Mouse (Mus musculus): ENCODE data around the gene Gbx1. TPM values are rescaled to one million over a fixed set of nuclear protein-coding genes. Genes with fewer than 3 reads are reported as not detected.

The Gbx1 gene
- total and polyA plus RNA-seq, 2 experiments from 2014 or later, result not detected

DNA sequence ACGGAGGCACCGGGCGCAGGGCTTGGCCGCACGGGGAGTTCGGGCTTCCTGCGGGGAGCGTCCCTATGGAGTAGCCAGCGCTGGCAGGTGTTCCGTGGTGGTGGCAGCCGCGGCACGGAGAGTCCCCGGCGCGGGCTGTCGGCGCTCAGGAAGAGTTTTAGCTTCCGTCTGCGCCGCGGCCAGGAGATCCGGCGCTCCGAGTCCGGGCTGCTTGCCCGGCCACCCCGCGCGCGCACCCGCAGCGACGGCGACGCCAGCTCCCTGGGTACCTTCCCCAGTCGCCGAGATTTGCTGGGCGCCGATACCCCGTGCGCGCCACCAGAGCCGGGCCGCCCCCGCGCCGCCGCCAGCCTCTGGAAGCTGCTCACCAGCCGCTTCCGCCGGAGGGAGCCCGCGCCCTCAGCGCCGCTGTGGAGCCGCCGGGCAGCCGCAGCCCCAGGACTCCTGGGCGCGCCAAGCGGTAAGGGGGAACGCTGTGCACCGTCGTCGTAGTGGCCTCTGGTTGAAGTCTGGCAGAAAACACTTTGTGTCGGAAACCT is 52.2 kb downstream of the Gbx1 start:
- 2% methylated on average over 62 of the region's 67 CpGs for WGBS
- H3K9me3 ChIP-seq (replicated peaks; ENCODE audit: control insufficient read depth, low read length), result no peaks in the 10 kb centered on the region
- DNase-seq (ENCODE audit: low spot score) (peak; percentile 39), ATAC-seq (ENCODE audit: insufficient read depth, low read depth) (peak; percentile 65)
- TF ChIP-seq EP300 (IDR thresholded peaks at IDR 0.05; ENCODE audit: low read depth), result no peak
- TF ChIP-seq CTCF (IDR thresholded peaks at IDR 0.05; ENCODE audit: low read depth), result peak; percentile 17
- H3K4me2 ChIP-seq (ENCODE audit: low read depth, low read length), result peak overlapping the region; percentile 70
- peaks cover 32% of the 10 kb centered on the region for H3K36me3 ChIP-seq (replicated peaks; ENCODE audit: control insufficient read depth, insufficient read depth, low read length)
- H3K4me3 ChIP-seq (ENCODE audit: low read depth, low read length), result peak overlapping the region; percentile 42
- 0 out of 2 replicates have a peak, but pooled peaks cover 3% of the 10 kb centered on the region for H3K27me3 ChIP-seq (ENCODE audit: control insufficient read depth, insufficient read depth, low read length)
- H3K27ac ChIP-seq (ENCODE audit: low read depth), result no peak overlapping the region
- H3K9ac ChIP-seq (replicated peaks; ENCODE audit: low read depth, low read length), result peak overlapping the region; percentile 36
- H3K4me1 ChIP-seq (ENCODE audit: control insufficient read depth, insufficient read depth), result peaks cover 14% of the 10 kb centered on the region

DNA sequence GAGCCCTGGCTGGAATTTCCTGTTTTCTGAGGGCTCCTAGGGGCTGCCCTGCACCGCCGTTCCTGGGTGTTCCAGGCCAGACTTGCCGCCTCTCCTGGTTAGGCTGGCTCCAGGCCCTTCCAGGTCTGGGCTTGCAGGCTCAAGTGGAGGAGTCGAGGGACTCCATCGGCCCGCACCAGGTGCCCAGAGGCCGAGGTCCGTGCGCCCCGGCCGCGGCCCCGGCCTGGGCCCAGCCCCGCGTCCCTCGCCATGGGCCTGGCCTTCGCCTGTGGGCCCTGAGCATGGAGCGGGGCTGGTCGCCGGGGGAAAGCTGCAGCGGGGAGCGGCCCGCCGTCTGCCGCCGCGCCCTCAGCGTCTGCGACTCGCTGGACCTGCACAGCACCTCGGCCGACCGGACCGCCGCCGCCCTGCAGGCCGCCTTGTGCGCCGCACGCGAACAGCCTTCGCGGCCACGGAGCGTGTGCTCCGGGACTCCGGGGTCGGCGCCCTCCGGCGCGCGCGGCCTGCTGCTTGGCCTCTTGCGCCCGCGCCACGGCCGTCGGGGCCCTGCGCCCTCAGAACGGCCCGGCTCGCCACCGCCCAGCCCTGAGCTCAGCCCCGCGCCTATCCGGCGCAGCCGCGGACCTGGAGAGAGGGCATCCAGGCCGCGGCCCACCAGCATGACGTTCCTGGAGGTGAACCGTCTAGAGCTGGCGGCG is 52.8 kb downstream of the Gbx1 start:
- Histone ChIP-seq H3K4me1 (ENCODE audit: control insufficient read depth, insufficient read depth) (peaks cover 14% of the 10 kb centered on the region), H3K27ac (ENCODE audit: low read depth) (no peak overlapping the region)
- no peak for DNase-seq (ENCODE audit: low spot score)

DNA sequence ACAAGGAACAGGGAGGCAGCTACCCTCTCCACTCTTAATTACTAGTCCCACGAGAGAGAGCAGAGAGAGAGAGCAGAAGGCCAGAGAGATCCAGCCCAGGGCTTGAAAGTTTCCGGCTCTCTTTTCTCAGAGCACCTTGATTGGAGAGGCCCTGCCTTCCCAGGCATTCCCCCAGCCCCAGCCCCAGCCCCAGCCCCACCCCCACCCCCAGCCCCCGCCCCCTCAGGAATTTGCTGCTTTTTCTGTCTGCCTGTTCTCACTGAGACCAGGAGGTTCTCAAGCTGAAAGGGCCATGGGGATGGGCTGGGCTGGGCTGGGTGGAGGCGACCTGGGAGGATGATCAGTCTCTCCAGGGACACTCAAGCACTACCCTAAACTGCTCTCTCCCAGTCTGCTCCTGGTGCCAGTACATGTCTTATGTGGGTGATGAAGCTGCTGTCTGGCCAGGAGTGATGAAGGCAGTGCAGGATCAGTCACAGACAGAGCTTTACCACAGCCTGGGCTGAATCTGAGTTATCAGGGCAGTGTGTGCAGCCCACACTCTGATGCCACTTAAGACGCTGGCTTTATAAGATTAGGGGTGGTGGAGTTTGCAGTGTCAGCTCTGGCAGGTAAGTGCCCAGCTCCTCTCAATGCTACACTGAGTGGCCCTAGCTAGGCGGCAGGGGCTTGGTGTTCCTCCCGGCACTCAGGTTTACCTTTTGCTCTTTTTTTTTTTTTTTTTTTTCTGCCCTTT is 54.0 kb downstream of the Gbx1 start:
- Histone ChIP-seq H3K4me2 (ENCODE audit: low read depth, low read length) (no peak overlapping the region), H3K27ac (ENCODE audit: low read depth) (no peak overlapping the region), H3K27me3 (ENCODE audit: control insufficient read depth, insufficient read depth, low read length) (0 out of 2 replicates have a peak, but pooled peaks cover 3% of the 10 kb centered on the region), H3K4me3 (ENCODE audit: low read depth, low read length) (no peak overlapping the region), H3K9ac (replicated peaks; ENCODE audit: low read depth, low read length) (no peak overlapping the region), H3K36me3 (replicated peaks; ENCODE audit: control insufficient read depth, insufficient read depth, low read length) (peaks cover 15% of the 10 kb centered on the region), H3K9me3 (replicated peaks; ENCODE audit: control insufficient read depth, low read length) (no peaks in the 10 kb centered on the region), H3K4me1 (ENCODE audit: control insufficient read depth, insufficient read depth) (peaks cover 14% of the 10 kb centered on the region)
- WGBS, result 66% methylated on average over 7 of the region's 7 CpGs
- no peak for TF ChIP-seq EP300 (IDR thresholded peaks at IDR 0.05; ENCODE audit: low read depth)
- no peak for TF ChIP-seq CTCF (IDR thresholded peaks at IDR 0.05; ENCODE audit: low read depth)
- DNase-seq (ENCODE audit: low spot score) (no peak), ATAC-seq (ENCODE audit: insufficient read depth, low read depth) (no peak)

More for the DNA sequence above, 52.8 kb downstream of the Gbx1 start:
- Histone ChIP-seq H3K9ac (replicated peaks; ENCODE audit: low read depth, low read length) (peak overlapping the region; percentile 36), H3K36me3 (replicated peaks; ENCODE audit: control insufficient read depth, insufficient read depth, low read length) (peaks cover 26% of the 10 kb centered on the region), H3K27me3 (ENCODE audit: control insufficient read depth, insufficient read depth, low read length) (0 out of 2 replicates have a peak, but pooled peaks cover 3% of the 10 kb centered on the region), H3K4me2 (ENCODE audit: low read depth, low read length) (peak overlapping the region; percentile 70), H3K9me3 (replicated peaks; ENCODE audit: control insufficient read depth, low read length) (no peaks in the 10 kb centered on the region), H3K4me3 (ENCODE audit: low read depth, low read length) (peak overlapping the region; percentile 42)
- TF ChIP-seq EP300 (IDR thresholded peaks at IDR 0.05; ENCODE audit: low read depth) (no peak), CTCF (IDR thresholded peaks at IDR 0.05; ENCODE audit: low read depth) (no peak)
- ATAC-seq (ENCODE audit: insufficient read depth, low read depth), result peak; percentile 37
- 8% methylated on average over 65 of the region's 77 CpGs for WGBS

DNA sequence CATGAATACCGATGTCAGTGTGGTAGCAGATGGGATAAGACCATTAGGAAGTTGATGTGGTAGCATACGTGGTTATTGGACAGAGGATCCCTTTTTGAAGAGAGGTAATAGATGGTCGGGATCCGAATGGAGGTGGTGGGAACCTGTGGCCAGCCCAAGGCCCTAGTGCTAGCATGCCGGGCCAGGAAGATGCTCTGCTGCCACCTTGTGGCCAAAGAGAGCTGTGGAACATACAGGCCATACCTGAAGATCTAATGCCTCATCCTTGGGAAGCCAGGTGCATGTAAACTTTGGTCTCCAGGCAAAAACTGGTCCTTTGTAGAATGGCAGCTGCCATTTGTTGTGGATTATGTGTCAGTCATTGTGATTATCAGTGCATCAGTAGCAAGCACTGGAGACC is 56.4 kb downstream of the Gbx1 start:
- TF ChIP-seq CTCF (IDR thresholded peaks at IDR 0.05; ENCODE audit: low read depth), result peak; percentile 94
- TF ChIP-seq EP300 (IDR thresholded peaks at IDR 0.05; ENCODE audit: low read depth), result no peak
- no peak overlapping the region for H3K4me2 ChIP-seq (ENCODE audit: low read depth, low read length)
- ATAC-seq (ENCODE audit: insufficient read depth, low read depth) (peak; percentile 57; the same call in 1 of the 2 replicates), DNase-seq (ENCODE audit: low spot score) (peak; percentile 58)
- WGBS, result 17% methylated on average over 5 of the region's 5 CpGs
- no peak overlapping the region for H3K27ac ChIP-seq (ENCODE audit: low read depth)
- H3K36me3 ChIP-seq (replicated peaks; ENCODE audit: control insufficient read depth, insufficient read depth, low read length), result no peaks in the 10 kb centered on the region
- H3K27me3 ChIP-seq (ENCODE audit: control insufficient read depth, insufficient read depth, low read length), result 0 out of 2 replicates have a peak, but pooled peaks cover 3% of the 10 kb centered on the region
- no peak overlapping the region for H3K9ac ChIP-seq (replicated peaks; ENCODE audit: low read depth, low read length)
- H3K4me1 ChIP-seq (ENCODE audit: control insufficient read depth, insufficient read depth), result peaks cover 14% of the 10 kb centered on the region
- no peak overlapping the region for H3K4me3 ChIP-seq (ENCODE audit: low read depth, low read length)
- no peaks in the 10 kb centered on the region for H3K9me3 ChIP-seq (replicated peaks; ENCODE audit: control insufficient read depth, low read length)

DNA sequence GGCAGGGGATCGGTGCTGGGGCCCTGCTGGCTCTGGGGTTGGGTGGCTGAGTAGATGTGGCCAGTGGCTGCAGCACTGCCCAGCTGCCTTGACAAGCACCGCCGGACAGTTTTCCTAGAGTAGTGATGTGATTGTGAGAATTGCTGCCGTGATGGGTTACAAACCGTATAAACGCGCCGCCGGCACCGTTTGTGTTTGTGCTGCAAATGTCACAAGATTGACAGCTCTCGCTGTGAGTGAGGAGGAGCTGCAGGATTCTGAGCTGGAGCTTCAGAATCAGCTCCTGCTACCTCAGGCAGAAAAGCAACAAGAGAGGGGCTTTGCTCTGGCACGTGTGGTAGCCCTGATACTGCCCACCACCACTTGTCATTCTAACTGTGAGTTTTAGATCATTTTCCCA is 60.2 kb downstream of the Gbx1 start:
- TF ChIP-seq CTCF (IDR thresholded peaks at IDR 0.05; ENCODE audit: low read depth), result no peak
- no peak for TF ChIP-seq EP300 (IDR thresholded peaks at IDR 0.05; ENCODE audit: low read depth)
- no peak overlapping the region for H3K4me3 ChIP-seq (ENCODE audit: low read depth, low read length)
- H3K27me3 ChIP-seq (ENCODE audit: control insufficient read depth, insufficient read depth, low read length), result no peaks in the 10 kb centered on the region
- DNase-seq (ENCODE audit: low spot score) (no peak), ATAC-seq (ENCODE audit: insufficient read depth, low read depth) (no peak)
- no peaks in the 10 kb centered on the region for H3K9me3 ChIP-seq (replicated peaks; ENCODE audit: control insufficient read depth, low read length)
- WGBS, result 64% methylated on average over 12 of the region's 12 CpGs
- H3K4me1 ChIP-seq (ENCODE audit: control insufficient read depth, insufficient read depth), result 0 out of 2 replicates have a peak, but pooled peaks cover 2% of the 10 kb centered on the region
- H3K9ac ChIP-seq (replicated peaks; ENCODE audit: low read depth, low read length), result no peak overlapping the region
- H3K36me3 ChIP-seq (replicated peaks; ENCODE audit: control insufficient read depth, insufficient read depth, low read length), result 0 out of 2 replicates have a peak, but pooled peaks cover 2% of the 10 kb centered on the region
- H3K4me2 ChIP-seq (ENCODE audit: low read depth, low read length), result no peak overlapping the region
- no peak overlapping the region for H3K27ac ChIP-seq (ENCODE audit: low read depth)
